Mouse (Mus musculus) heart, adult 9 months (tissue): ENCODE results near the gene Daam1.

Source experiments
- DNase-seq, 2 experiments: peaks; one replicate each; pipeline ENCODE4 v3.0.0; 2022; ENCODE audit warnings: low spot score in 2 of 2

Daam1 gene

DNA sequence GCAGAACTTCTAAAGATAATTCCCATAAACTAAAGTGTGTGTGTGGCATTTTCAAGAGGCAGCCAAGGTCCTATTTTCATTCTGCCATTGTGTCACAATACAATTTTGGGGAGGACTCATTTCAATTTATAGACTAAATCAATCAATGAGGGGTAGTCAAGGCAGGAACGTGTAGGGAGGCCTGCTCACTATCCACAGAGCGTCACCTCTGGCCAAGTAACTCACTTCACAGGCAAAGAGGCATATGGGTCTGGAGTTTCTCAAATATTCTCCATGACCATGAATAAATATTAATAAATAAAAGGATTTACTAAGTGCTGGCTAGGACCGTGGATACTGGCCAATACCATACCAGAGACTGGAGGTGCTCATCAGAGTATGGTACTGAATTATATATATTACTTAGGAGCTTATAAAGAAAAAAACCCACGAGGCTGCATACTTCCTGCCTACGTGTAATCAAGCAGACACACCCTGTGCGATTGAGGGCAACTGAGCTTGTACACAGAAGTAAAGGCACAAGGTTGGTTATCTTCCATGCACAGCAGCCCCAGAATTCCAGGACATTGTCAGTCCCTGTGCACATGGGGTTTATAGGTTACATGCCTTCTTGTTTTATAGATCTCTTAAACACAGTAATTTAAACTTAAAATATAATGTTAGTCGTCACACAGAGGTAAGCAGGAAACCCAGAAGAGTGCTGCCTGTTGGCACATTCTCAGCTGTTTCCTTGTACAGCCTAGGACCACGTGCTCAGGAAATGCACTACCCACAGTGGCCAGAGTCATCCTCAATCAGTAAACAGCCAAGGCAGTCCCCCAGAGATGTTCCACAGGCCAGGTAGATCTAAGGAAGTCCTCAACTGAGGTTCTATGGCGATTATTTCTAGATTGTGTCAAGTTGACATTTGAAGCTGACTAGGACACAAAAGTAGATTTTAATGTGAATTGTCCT, 101.8 kb downstream of the Daam1 start:
- DNase-seq: no peak

DNA sequence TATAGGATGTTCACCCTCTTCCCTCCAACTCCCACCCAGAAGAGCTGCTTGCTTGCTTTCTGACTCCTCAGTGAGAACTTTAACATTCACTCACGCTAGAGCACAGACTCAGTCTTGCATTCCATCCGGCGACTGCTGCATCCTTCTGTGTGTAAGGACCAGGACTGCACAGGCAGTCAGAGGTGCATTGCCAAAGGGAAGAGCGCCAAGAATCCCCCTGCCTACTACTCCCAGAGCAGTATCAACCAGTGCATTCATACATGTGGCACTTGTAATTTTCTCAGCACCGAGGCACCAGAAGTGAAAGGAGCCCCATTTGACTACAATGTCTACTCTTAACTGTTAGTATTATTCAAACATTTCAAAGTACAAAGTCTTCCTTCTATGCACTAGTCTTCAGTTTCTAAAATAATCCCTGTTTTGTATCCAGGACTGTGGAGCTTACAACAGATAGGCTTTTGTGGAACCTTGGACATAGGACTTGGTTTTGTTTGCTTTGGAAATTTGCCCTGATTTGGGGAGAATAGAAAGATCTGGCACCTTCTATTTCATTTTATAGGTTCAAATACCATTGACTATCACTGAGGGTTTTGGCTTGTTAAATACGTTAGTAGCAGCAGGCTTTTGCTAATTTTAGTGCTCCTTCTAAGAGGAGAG, 103.2 kb downstream of the Daam1 start:
- DNase-seq: no peak

GRCm38 (mm10) chr12:71936636-71937035, 105.8 kb downstream of the Daam1 start:
- peak; percentile 53 to 77 for DNase-seq

DNA sequence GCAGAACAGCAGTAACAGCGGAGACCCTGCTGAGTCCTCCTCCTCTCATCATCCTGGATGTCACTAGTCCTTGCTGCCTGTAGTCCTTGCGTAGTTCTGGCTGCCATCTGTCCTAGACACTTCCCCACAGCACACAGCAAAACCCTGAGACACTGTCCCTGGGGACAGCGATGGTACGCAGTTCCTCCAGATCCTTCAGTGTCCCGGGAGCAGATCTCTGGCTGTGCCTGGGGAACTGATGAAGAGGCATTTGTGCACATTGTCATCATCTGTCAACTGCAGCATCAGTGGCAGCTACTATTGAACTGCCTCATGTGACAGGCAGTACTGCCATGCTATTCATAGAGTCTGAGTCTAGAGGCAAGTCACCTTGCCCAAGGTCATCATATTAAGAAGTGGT, 107.6 kb downstream of the Daam1 start:
- peak; percentile 73 for DNase-seq

DNA sequence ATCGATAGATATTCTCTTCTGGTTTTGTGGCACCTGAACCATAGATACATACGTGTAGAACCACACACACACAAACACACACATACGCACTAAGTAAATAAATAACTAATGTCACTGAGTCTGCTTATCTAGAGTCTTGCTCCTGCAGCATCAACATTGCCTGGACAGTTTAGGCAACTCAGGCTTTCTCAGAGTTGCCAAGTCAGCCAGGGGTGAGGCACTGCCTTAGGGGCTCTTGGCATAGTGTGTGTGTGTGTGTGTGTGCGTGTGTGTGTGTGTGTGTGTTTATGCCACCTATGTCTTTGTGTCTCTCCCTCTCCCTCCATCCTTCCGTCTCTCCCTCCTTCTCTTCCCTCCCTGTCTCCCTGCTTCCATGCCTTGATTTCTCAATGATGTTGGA, 110.4 kb downstream of the Daam1 start:
- no peak for DNase-seq

GRCm38 (mm10) chr12:71943112-71943511, 112.2 kb downstream of the Daam1 start:
- no peak for DNase-seq

- no peak for DNase-seq
Observed at GRCm38 (mm10) chr12:71943646-71944045, 112.8 kb downstream of the Daam1 start.

DNA sequence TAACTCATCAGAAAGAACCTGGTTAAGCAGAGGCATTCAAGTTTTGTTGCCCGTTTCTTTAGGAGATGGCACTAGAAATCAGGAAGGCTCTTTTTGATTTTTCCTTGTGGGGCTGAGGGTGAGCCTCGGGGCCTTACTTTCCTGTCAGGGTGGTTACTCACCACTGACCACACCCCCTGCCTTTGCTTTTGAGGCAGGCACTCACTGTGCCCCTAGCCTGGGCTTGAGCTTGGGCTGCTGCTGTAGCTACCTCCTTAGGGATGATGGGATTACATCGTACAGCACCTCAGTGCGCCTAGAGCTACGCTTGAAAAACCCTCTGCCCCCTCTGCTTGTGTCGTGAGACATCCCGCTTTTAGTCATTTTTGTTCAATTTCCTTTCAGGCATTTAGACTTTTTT, 115.0 kb downstream of the Daam1 start:
- DNase-seq: no peak

- DNase-seq: no peak
Observed at GRCm38 (mm10) chr12:71946448-71946847, 115.6 kb downstream of the Daam1 start.

DNA sequence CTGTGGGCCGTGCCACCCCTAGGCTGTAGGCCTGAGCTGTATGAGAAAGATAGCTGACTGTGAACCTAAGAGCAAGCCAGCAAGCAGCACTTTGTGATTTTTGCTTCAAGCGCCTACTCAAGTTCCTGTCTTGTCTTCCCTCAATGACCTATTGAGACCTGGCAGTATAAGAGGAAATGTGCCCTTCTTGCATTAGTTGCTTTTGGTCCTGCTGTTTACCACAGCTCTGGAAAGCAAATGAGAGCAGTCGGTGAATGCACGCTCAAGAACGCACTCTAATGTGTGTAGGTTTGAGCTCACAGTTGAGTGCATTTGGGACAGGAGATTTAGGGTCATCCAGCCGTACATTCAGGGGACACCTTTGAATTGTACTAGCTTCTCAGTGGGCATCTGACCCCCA, 118.1 kb downstream of the Daam1 start:
- DNase-seq: no peak

GRCm38 (mm10) chr12:71949606-71950005, 118.7 kb downstream of the Daam1 start:
- no peak for DNase-seq

- DNase-seq: no peak
Observed at GRCm38 (mm10) chr12:71950095-71950877, 119.4 kb downstream of the Daam1 start.

DNA sequence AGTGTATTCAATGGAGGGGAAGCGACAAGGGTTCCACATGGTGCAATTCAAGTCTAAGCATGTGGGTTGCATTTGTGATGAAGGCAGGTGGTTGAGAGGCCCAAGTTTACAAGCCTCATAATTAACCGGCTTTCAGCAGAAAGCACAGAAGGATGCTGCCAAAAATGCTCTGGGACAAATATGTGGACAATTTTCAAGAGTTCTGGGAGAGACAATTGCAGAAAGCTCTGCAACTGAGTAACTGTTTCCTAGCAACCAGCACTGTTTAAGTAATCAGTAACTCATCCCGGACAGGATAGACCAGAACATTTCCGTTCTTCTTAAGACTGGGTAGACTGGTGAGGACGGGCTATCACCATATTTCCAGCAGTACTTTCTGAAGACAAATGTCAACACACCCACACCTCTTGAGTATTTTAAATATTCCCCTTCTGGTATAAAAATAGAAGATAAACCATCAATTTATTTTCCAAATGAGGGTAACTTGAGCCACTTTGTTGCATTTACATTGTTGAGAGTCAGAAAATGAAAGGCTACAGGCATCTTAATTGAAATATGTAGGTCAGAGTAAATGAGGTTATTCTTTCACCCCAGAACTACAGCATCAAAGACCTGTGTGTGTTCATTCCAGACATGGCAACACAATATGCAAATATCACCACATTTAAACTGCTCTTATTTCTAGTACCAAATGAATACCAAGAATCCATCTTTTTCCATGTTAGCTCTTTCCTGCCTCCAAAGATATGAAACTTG, 123.5 kb downstream of the Daam1 start:
- peak; percentile 56 to 74 for DNase-seq

GRCm38 (mm10) chr12:71956980-71957379, 126.1 kb downstream of the Daam1 start:
- DNase-seq: no peak

DNA sequence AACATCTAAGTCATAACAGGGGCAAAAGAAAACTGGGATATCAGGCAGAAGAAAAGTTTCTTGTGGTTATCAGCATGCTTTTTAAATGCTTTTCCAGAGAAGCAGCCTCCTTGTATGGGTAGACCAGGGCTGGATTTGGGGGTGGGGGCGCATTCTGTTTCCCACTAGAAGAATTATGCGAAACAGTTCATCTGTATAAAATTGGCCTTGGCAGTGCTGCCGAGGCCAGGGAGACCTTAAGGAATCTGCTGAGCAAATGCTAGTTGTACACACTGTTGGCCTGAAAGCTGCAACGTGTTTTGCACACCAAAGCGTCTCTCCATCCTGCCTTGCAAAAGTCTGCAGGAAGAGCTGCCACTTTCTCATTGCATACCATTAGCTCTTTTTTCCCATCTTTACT, 126.6 kb downstream of the Daam1 start:
- DNase-seq: no peak

GRCm38 (mm10) chr12:71959351-71959991, 128.6 kb downstream of the Daam1 start:
- DNase-seq: no peak

DNA sequence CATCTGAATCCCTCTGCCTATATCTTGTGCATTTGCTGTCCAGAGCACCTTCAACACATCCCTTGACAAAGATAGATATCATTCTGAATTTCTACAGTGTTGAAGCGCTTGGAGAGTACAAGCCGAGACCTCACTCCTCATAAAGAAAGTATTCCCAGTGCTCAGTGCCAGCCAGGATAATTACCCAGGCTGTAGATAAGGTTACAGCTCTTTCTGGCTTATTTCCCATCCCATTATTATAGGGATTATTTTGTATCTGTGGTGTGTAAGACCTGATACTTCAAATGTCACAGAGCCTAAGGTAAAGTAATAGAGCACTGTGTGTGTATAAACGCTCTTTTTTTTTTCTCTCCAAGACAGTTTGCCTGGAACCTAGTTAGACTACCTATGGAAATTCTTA, 130.8 kb downstream of the Daam1 start:
- no peak for DNase-seq

- no peak for DNase-seq
Observed at GRCm38 (mm10) chr12:71962616-71963015, 131.7 kb downstream of the Daam1 start.

DNA sequence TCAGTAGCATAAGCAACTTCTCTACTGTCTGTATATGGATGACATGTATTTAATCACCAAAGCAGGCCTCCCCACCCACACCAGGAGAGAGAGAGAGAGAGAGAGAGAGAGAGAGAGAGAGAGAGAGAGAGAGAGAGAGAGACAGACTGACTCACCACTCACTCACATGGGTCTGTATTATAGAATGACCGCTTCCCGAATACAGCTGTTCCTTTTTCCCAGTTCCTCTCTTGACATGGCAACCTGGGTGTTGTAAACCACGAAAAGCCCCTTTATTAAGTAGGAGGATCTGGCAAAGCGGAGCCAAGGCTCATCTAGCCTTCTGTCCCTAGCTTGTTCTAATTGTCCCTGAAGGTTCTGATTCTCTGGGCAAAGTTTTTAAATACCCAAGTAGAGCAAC, 137.7 kb downstream of the Daam1 start:
- DNase-seq: no peak

- DNase-seq: no peak
Observed at GRCm38 (mm10) chr12:71969022-71969421, 138.1 kb downstream of the Daam1 start.

- DNase-seq: no peak
Observed at GRCm38 (mm10) chr12:71969439-71969838, 138.6 kb downstream of the Daam1 start.
